Mouse (Mus musculus) layer of hippocampus, postnatal 10 days (tissue): ENCODE measurements at regions not wholly inside any gene's neighbourhood (a gene's known extent, or its start where the extent isn't known, plus 50 kb on each side); places are given as distances from the start of the nearest gene placed in this dataset.

Experiments
- DNase-seq, 2 experiments: peaks; one replicate each; pipeline ENCODE4 v3.0.0; 2021; ENCODE audit warnings: low spot score in 2 of 2

DNA sequence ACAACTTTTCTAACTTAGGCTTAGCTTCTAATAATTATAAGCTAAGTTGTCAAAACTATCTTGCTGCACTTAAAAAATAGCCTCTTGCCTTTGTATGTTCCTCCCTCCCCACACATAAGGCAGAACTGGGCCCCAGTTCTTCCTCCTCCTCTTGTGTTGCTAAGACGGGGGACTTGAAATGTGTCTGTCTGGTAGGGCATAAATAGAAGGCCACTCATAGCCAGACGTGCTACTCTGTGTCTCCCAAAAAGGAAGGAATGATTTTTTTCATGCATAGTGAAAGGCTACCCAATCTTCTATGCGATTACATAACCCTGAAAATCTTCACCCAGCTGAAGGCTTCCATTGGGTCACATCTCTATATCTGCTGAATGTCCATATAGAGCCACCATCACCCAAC, 183.5 kb downstream of the Hsfy2 start:
- no peak for DNase-seq

DNA sequence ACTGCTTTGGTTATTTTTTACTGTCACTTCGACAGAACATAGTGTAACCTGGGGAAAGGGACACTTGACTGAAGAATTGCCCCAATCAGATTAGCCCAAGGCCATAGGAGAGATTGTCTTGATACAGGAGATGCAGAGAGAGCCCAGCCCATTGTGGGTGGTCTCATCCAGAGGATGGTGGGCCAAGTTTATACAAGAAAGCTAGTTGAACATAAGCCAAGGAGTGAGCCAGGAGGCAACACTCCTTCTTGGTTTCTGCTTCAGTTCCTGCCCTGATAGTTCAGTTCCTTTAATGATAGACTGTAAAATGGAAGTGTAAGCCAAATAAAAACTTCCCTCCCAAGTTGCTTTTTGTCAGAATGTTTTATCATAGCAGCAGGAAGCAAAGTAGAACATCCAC, 194.4 kb downstream of the Hsfy2 start:
- DNase-seq, result no peak

DNA sequence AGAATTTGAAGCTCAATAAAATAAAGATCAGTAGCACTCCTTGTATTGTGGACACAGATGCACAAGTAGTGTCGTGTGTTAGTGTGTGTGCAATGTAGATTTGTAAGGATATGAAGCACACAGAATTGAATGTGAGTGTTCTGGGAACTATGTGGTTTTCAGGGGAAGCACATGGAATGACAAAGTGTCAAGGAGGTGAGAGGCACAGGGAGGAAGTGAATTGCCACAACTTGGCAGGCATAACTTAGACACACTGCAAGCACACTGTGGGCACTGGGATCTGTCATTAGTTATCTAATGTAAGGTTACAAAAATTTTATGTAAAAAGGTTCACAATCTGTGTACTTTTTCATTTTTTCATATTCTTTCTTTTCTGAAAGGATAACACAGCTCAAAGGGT, 230.4 kb downstream of the Hsfy2 start:
- DNase-seq, result no peak

DNA sequence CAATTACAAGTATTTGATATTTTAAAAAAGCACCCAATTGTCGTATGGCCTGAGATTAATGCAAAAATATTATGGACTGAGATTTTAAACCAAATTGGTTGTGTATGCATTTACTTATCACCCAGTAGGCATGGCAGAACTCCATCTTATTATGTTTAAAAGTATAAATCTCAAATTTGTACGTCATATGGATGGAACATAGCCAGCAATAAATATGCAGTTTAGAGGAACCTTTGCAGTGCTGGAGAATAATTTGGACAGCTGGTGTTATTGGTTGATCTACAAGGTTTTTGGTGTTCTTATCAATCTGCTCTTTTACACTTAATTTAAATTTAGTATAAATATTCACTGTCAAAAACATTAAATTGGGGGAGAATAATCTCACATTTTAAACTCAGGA, 233.9 kb downstream of the Hsfy2 start:
- no peak for DNase-seq

DNA sequence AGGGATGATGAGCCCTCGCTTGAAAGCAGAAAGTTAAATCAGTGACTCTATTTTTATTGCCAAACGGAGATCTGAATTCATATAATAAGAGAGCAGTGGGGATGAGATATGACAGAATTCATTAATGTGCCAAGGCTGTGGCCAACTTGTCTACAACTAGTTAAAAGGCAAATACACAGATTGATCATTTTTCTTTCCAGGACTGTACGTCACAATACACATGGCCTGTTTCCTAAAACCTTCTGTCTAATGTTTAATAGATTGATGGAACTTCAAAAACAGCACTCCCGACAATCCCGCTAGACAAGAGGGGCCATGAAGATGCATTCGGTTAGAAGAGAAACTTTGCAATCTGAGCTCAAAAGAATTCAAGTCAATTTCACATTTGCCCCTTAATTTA, 241.4 kb downstream of the Hsfy2 start:
- DNase-seq, result no peak

DNA sequence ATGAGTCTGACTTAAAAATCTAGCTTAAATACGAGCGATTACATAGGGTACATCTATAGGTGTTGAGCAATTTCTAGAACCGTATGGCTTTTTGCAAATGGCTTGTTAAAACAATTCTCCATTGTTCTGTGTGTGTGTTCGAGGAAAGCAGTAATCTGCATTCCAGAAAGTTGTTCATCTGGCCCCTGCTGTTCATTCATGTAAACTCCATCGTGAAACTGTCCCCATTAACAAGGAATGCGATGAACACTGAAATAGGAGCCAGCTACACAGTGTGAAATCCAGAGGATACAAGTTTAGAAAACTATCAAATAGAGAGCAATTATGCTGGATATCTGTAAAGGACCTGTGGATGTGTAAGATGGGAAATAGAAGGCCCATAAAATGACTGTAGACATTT, 250.1 kb downstream of the Hsfy2 start:
- DNase-seq, result no peak

DNA sequence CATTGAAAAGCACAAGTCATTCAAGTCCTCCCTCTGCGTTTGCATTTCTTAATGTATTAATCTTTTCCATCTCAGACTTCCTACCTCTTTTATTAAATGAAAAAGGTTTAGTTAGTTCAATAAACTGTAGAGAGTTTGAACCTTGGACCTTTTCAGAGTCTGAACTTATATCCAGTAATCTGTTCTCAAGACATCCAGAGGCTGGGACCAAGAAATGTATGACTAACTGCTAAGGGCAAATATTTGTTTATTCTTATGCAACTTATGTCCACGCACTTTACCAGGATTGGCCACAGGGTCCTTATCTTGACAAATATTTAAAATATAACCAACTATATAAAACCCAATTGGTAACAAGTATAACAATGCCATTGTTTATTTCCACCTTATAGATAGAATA, 270.9 kb downstream of the Hsfy2 start:
- DNase-seq, result no peak

DNA sequence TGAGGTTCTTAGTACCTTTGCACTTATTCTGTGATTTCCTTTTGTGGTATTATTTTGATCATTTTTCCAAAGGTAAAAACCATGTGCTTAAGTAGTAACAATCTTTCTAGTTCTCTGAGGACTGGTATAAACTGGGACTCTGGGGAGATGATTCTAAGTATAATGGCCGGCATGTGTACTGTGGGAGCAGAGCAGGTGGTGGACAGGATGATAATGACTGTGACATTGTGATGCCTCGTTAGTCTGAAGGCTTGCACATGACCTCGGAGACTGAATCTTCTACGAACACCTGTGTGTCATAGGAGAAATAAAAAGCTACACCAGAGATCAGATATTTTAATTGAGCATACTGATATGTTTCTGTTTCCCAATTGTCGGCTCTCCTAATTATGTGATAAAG, 276.4 kb downstream of the Hsfy2 start:
- DNase-seq, result no peak

DNA sequence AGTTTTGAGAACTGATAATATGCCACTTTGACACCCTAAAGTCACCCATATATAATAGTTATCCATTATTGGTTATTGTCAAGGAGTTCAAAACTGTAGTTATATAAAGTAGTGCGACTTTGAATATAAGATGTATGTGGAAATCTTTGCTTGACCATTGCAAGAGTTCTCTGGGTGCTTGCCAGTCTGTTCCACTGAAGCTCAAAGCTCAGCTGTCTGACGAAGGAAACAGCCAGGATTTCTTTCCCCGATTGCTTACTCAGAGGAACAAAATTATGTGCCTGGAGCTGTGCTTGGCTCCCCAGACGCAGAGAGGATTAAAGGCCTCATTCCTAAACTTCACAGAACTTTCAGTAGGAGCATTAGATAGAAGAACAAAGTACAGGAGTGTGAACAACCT, 290.6 kb downstream of the Hsfy2 start:
- no peak for DNase-seq

DNA sequence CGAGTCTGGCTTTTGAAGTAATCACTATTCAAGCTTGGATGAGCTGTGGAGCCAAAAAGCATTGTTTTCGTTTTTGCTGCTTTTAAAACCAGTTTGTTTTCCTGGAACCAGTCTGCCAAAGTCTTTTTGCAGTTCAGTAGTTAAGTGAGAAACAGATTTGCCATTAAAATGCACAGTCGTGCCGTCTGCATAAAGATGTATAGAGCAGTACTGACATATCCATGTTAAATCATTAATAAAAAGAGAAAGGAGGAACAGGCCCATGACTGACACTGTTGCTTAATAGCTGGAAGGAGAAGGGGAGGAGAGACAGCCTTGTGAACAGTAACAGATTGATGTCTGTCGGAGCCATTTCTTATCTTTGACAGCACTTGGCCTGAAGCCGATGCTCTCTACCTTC, 292.3 kb downstream of the Hsfy2 start:
- DNase-seq, result no peak

DNA sequence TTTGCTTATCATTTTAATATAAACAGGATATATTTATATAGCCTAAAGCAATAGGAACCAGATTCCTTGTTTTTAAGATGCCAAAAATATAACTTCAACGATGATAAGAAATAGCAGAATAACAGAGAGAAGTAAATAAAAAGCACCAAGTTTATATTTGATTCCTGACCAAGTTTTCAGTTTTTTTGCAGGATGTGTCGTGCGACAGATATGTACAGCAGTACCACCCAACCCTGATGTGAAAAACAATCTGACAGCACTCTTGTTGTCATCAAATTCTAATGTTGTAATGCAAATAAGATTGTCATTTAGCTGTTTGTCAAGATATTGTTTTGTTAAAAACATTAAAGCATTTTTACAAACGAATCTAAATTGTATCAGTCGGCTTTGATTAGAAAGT, 309.9 kb downstream of the Hsfy2 start:
- DNase-seq, result no peak

DNA sequence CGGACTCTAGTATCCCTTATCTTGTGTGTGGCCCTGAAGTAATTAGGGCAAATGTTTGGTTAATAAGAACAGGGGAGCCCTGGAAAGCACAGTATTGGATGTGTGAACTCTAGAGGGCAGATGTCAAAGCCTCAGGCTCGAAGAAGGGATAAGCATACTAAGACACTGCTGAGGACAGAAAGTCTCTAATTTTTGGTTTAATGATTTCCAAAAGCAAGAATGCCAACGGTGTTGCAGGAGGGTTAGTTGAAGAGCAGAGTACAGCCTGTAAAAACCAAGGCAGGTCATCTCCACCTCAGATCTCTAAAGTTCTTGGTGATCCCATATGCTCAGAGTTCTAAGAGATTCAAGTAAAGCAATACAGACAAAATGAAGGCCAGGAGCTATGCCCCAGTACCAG, 328.6 kb downstream of the Hsfy2 start:
- DNase-seq, result no peak

DNA sequence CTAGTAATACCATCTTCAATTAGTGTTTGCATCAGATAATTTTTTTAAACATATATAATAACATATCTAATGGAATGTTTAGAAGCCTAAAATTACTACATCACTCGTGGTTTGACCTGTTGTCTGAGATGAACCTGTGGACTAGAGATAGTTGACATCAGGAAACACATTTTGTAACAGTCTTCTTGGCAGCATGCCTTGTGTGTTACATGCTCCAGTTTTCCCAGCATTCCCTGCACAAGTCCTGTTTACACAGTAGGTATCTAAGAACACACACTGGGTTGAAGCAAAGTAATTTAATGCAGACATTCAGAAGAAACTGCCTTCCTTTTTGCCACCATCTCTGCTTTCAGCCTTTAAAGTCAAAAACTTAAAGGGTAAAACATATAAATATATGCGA, 342.8 kb downstream of the Hsfy2 start:
- no peak for DNase-seq

DNA sequence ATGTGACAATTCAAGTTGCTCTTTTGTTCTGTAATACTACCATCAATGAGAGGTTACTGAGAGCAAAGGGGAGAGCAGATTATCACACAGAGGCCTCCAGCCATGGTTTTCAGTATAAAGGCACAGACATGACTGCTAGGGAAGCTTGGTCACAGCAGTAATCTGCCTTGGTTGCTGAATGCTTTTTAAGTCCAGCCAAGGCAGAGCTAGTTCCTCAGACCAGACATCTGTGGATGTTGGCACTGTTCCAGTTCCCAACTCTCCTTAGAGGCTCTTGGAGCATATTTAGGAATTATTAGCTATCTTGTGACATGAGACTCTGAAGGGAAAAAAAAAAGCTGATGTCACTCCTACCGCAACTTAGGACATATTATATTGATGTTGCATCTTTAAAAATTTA, 347.5 kb downstream of the Hsfy2 start:
- DNase-seq, result no peak

DNA sequence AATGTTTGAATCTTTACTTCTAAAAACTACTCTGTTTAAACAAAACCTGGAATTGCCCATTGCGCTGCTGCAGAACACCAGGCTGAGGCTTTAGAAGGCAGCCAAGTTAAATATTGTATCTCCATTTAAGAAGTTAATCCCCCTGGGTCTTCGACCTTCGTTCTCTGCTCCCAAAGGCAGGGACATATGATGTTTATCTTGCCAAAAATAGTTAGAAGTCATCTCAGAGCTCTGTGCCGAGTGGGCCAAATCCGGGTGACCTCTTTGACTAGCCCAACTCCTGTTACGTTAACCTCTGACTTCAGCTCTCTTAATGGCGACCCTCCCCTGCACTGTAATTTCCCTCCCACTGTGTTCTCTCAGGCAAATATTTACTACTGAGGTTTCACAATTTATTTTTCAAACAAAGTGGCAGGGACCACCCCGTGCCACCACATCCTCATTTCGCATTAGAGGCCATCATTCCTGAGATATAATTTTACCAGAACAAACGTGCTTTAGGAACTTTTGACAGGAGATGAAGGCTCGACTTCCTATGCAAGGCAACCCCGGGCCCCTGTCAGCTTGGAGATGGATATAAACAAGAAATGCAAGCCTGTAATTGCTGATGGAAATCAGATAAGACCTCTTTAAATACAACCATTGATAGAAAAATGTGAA, 350.7 kb downstream of the Hsfy2 start:
- no peak for DNase-seq

DNA sequence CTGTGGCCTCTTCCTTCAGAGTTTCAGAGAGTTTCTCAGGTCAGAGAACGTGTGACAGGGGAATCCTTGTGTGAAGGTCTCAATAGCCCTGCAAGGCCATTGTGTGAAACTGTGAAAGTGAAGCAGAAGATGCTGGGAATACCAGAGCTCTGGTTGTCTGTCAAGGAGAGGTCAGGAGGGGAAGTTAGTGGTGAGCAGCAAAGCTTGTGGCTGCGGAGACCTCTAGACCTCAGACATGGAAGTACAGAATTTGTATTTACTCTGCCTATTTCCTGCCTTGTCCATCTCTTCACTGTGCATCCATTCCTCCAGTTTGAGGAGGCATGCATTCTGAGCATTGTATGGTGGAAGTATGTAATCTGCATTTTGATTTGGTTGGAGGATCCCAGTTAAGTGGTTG, 375.5 kb downstream of the Hsfy2 start:
- DNase-seq, result no peak

DNA sequence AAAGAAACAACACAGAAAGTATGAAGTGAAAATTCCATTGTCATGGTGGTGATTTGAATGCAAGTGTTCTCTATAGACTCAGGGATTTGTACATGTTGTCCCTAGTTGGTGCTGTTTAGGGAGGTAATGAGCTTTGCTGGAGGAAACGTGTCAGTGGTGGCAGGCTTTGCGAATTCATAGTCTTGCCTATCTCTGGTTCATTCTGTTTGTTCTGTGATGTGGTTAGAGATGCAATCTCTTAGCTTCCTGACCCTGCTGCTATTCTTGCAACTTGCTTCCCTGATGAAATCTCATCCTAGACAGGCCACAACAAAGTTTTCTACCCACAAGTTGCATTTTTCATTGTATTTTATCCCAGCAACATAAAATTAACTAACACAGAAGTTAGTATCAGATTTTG, 376.5 kb downstream of the Hsfy2 start:
- DNase-seq, result no peak

DNA sequence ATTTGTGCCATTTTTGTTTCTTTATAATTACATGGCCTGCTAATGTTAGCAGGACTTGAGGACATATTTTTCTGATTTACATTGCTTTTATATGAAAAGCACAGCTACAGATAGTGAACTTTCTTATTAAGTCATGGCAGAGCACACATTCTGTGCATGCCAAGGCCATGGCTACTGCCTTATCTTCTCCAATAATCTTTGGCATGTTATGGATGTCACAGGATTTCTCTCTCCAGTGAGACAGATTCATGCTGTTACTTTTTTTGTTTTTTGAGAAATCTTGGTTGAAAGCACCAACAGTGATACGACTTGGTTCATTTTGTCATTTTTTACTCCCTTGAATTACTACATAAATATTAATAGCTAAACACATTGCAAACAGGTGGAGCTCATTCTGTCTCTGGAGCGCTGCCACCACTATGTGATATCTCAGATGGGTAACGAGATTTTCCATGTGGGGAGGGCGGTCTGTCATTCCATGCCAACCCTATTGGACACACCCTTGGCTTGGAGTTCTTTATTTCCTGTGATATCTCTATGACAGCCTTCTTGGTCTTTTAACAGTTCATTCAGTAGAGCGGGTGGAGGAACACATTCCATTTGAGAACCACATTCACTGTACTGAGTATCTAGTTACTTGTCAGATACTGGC, 380.3 kb downstream of the Hsfy2 start:
- DNase-seq, result peak; percentile 60 to 69

DNA sequence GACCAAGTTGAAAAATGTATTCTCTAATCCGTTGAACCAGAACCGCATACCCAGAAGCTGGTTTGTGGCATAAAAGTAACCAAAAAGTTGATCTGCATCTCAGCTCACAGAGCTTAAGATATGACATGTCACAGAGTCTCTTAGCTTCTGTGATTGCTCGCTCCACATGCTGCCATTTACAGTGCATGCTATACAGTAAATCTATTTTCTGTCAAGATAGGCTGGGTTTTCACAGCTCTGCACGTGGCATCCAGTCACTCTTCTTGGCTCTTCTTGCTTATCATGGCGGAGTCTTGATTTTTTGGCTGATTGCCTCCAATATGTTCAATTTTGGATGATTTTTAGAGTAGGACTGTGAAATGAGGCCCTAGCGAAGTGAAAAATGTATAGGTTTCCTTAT, 397.5 kb downstream of the Hsfy2 start:
- DNase-seq, result no peak

DNA sequence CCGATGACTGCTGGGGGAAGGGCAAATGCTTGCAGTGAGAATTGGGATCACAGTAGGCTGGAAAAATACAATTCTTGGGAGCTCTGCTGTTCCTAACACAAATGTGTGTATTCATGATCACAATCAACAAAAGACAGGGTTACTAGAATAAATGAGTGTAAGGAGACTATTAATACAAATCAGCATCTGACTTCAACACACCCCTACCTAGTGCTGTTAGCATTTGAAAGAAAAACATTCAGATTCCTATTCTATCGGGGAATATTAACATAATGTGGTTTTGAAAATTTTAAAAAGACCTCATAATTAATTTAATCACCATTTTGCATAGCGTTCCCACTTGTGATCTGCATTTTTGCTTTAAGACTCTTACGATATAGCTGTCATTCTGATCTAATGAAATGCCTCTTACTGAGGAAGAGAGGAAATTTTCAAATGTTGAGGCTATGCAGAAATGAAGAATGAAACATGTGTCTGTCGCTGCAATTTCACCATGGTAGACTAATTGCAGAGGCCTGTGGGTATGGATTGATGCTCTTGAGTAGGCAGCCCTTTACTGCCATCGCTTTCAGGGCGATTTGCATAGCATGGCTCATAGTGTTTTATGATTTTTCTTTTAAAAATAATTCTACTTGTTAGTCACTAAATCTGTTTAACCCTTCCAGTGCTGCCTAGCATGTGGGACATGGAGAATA, 410.8 kb downstream of the Hsfy2 start:
- no peak for DNase-seq

DNA sequence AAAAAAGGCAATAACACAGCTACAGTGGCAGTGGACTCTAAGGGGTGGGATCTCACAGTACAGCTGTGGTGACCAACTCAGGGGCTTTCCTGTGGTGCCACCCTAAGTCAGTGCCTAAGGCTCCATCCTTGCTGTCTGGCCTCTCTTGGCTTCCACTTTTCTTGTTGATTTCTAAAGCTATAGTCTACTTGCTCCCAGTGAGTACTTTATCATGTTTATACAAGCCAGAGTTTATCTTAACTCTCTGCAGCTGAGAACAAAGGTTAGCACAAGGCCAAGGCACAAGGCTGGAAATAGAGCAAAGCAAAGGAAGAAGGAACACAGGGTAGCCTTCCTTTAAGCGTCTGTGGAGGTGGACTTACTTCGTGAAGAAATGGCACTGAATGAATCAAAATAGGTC, 417.5 kb downstream of the Hsfy2 start:
- DNase-seq, result no peak

DNA sequence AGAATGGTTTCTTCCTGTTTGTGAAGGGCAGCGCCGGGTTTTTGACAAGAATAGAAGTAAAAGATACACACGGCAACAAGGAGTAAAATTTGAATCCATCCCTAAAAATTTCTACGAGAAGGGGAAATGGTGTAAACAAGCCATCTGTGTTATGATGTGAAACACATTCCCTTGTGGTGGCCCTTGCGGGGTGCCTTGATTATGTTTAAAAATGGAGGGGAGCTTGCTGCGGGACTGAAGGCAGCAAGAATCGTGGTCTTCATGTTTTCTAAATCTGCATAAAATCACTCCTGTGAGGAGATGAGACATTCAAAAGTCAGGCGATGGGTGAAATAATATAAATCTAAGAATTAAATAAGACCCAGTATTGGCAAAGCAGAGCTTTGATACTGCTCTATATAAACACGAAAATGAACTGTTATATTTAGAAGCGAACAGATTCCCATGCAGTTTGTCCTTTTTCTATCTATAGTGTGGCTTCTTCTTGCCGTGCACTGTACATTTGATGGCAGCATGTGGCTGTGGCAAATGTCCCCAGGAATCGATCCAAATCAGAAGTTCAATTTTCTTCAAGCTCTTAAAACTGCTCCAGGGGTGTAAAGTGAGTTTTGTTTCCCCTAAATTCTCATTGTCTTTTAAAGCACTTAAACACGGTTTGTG, 426.4 kb downstream of the Hsfy2 start:
- DNase-seq, result no peak
